ENCODE assay signal across 9 mouse cellular contexts in the genomic region with DNA sequence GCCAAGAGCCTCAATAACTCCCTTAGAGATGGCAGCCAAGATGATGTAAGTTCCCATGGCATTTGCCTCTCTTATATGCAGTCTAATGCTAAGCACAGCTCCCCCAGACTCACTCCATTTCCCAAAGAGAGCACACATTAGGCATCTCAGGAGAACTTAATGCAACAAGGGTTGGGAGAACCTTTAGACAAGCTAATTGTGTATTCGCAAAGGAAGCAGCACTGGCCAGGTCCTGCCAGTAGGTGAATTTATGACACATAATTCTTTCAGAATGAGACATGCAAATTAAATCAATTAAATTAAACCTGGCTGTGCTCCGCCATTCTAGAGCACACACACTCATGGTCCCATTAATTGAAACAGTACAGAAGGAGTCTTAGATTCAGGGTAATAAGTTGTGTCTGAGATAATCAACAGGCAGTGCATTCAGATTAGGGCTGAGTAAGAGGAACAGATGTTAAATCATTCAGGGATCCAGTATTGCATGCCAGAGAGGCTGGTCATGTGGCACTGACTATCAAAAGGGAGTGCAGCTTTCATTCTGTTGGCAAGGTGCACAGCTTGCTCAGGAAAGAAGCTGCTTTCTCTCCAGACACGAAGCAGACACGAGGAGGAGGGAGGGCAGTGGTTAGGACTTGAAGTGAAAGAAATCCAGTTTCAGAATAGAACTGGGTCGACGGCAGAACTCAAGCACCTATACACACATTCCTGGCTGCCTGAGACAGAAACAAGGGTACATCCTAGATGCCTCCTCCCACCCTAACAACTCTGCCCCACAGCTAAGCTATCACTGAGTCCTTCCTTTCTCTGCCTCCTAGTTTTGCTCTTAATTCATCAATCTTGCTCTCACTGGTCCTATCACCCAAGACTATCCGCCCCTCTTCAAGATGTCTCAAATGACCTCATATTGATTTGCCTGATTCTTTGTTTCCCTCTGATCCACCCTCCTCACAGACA.
A peak's percentile ranks its signal among the peaks of the same experiment; 100 is the strongest.
DNase-seq lines count a peak whose midpoint lies in the region; ATAC-seq and TF ChIP-seq lines count a peak whose summit lies in the region.
"Had no signal": no experiment of that assay in that cellular context is flagged by ENCODE, and none has a peak within 500 bp of the region (broad histone marks: within the 10 kb centered on the region; RNA-seq: fewer than 3 reads in every experiment).

No protein-coding gene starts in this region.

- H3K4me1 ChIP-seq in lung, postnatal 0 days (ENCODE audit: insufficient read depth, low read depth, low read length): no peaks in the 10 kb centered on the region
- 0 out of 2 replicates have a peak, but pooled peaks cover 2% of the 10 kb centered on the region for H3K4me1 ChIP-seq in forebrain, embryonic 16.5 days (replicated peaks; ENCODE audit: control insufficient read depth, insufficient read depth, low read length)
- H3K4me1 ChIP-seq in liver, embryonic 11.5 days (replicated peaks; ENCODE audit: control insufficient read depth, insufficient read depth, low read length): no peaks in the 10 kb centered on the region
- no peaks in the 10 kb centered on the region for H3K4me1 ChIP-seq in intestine, embryonic 16.5 days (ENCODE audit: control insufficient read depth, insufficient read depth, low read length)

- H3K4me2 ChIP-seq in lung, postnatal 0 days (replicated peaks; ENCODE audit: low read depth, low read length): no peak overlapping the region
- no peak overlapping the region for H3K4me2 ChIP-seq in forebrain, embryonic 16.5 days (ENCODE audit: low read length)
- no peak overlapping the region for H3K4me2 ChIP-seq in liver, embryonic 11.5 days
- no peak overlapping the region for H3K4me2 ChIP-seq in intestine, embryonic 16.5 days (ENCODE audit: low read depth, low read length)

- no peak for TF ChIP-seq EP300 in lung, postnatal 0 days (IDR thresholded peaks at IDR 0.05)

- ATAC-seq in lung, postnatal 0 days: no peak
- ATAC-seq in forebrain, embryonic 16.5 days: peak; percentile 95
- ATAC-seq in liver, embryonic 11.5 days (replicated peaks; ENCODE audit: low FRiP score): no peak
- ATAC-seq in intestine, embryonic 16.5 days: no peak

- no peak overlapping the region for H3K27ac ChIP-seq in lung, postnatal 0 days (ENCODE audit: low read length)
- H3K27ac ChIP-seq in forebrain, embryonic 16.5 days (ENCODE audit: low read length): peak overlapping the region; percentile 20; the same call in 1 of the 2 replicates
- H3K27ac ChIP-seq in liver, embryonic 11.5 days (ENCODE audit: low read depth, low read length): no peak overlapping the region
- H3K27ac ChIP-seq in intestine, embryonic 16.5 days (ENCODE audit: low read length): no peak overlapping the region
- H3K27ac ChIP-seq: heart, adult 2 months had no signal

- H3K9me3 ChIP-seq in lung, postnatal 0 days (ENCODE audit: low read length): no peaks in the 10 kb centered on the region
- no peaks in the 10 kb centered on the region for H3K9me3 ChIP-seq in forebrain, embryonic 16.5 days (ENCODE audit: control insufficient read depth, low read length)
- H3K9me3 ChIP-seq in liver, embryonic 11.5 days (ENCODE audit: control insufficient read depth, low read length): no peaks in the 10 kb centered on the region
- H3K9me3 ChIP-seq in intestine, embryonic 16.5 days (ENCODE audit: control insufficient read depth, low read length): no peaks in the 10 kb centered on the region

- H3K36me3 ChIP-seq in lung, postnatal 0 days (ENCODE audit: insufficient read depth, low read length): no peaks in the 10 kb centered on the region
- H3K36me3 ChIP-seq in forebrain, embryonic 16.5 days (ENCODE audit: control insufficient read depth, insufficient read depth): no peaks in the 10 kb centered on the region
- H3K36me3 ChIP-seq in liver, embryonic 11.5 days (ENCODE audit: control insufficient read depth, insufficient read depth, low read length): no peaks in the 10 kb centered on the region
- no peaks in the 10 kb centered on the region for H3K36me3 ChIP-seq in intestine, embryonic 16.5 days (ENCODE audit: control insufficient read depth, insufficient read depth, low read length)

- no peaks in the 10 kb centered on the region for H3K27me3 ChIP-seq in lung, postnatal 0 days (replicated peaks; ENCODE audit: insufficient read depth, low read length)
- H3K27me3 ChIP-seq in forebrain, embryonic 16.5 days (replicated peaks; ENCODE audit: control insufficient read depth, insufficient read depth, low read length): no peaks in the 10 kb centered on the region
- H3K27me3 ChIP-seq in liver, embryonic 11.5 days (replicated peaks; ENCODE audit: control insufficient read depth, insufficient read depth, low read length): no peaks in the 10 kb centered on the region
- no peaks in the 10 kb centered on the region for H3K27me3 ChIP-seq in intestine, embryonic 16.5 days (replicated peaks; ENCODE audit: control insufficient read depth, insufficient read depth, low read length)

- 74% methylated on average over 7 of the region's 7 CpGs for WGBS in lung, postnatal 0 days
- WGBS in forebrain, embryonic 16.5 days: 32% methylated on average over 7 of the region's 7 CpGs
- WGBS in liver, embryonic 11.5 days: 71% methylated on average over 7 of the region's 7 CpGs
- 79% methylated on average over 7 of the region's 7 CpGs for WGBS in intestine, embryonic 16.5 days

- DNase-seq in lung, postnatal 10 days: peak; percentile 6
- DNase-seq in lung, postnatal 0 days (ENCODE audit: low spot score): no peak
- peak; percentile 53 to 70 for DNase-seq in layer of hippocampus, adult 18-20 months (ENCODE audit: low spot score in 2 of 2)
- peak; percentile 50 to 69 for DNase-seq in right cerebral cortex, adult 2 months (ENCODE audit: low spot score in 2 of 2)
- DNase-seq in liver, embryonic 11.5 days (ENCODE audit: low spot score): no peak
- DNase-seq in kidney, postnatal 14 days: no peak

- H3K4me3 ChIP-seq in lung, postnatal 0 days (ENCODE audit: low read depth, low read length): no peak overlapping the region
- no peak overlapping the region for H3K4me3 ChIP-seq in forebrain, embryonic 16.5 days (replicated peaks; ENCODE audit: low read length)
- no peak overlapping the region for H3K4me3 ChIP-seq in liver, embryonic 11.5 days (ENCODE audit: low read depth, low read length)
- H3K4me3 ChIP-seq in intestine, embryonic 16.5 days (ENCODE audit: low read length): no peak overlapping the region
- H3K4me3 ChIP-seq: heart, adult 2 months had no signal

- H3K9ac ChIP-seq in lung, postnatal 0 days (replicated peaks; ENCODE audit: low read depth): no peak overlapping the region
- H3K9ac ChIP-seq in forebrain, embryonic 16.5 days (replicated peaks; ENCODE audit: low read depth, low read length): no peak overlapping the region
- no peak overlapping the region for H3K9ac ChIP-seq in liver, embryonic 11.5 days (ENCODE audit: low read depth, low read length)
- no peak overlapping the region for H3K9ac ChIP-seq in intestine, embryonic 16.5 days (ENCODE audit: low read depth, low read length)

- no peak for TF ChIP-seq CTCF in lung, postnatal 0 days (IDR thresholded peaks at IDR 0.05)

Comparison
In these comparisons a context has a peak if more than half of its experiments do, and no peak if none do; other contexts are left out.
1. DNase-seq: peak in lung, postnatal 10 days (single experiment), layer of hippocampus, adult 18-20 months (2 of 2) and right cerebral cortex, adult 2 months (2 of 2); none in lung, postnatal 0 days (single experiment), liver, embryonic 11.5 days (single experiment) and kidney, postnatal 14 days (single experiment).